Mouse (Mus musculus) heart, embryonic 11.5 days (tissue): ENCODE results near the gene Atp7a. TPM values are rescaled to one million over a fixed set of nuclear protein-coding genes. Genes with fewer than 3 reads are reported as not detected.
A peak's percentile ranks its signal among the peaks of the same experiment; 100 is the strongest.
"Not testable (repeated sequence)": the region's sequence is repeated elsewhere in the genome, so short reads cannot be mapped to it uniquely, and the experiment has no call there.

Experiments
- ATAC-seq: fragments of 200-750 bp; cut with Nextera tagmentation; replicated peaks from 2 replicates; pipeline ENCODE4 v1.8.0; 2017; ENCODE audit warnings: moderate library complexity; ENCODE audit not compliant: insufficient number of reproducible peaks, low FRiP score, low TSS enrichment
- H3K27ac ChIP-seq: fragments of 300-500 bp; sonication (generic); 2 replicates; pipeline ENCODE4 v1.5.1; 2014; ENCODE audit warnings: mild to moderate bottlenecking, low read depth, low read length
- H3K27me3 ChIP-seq: fragments of 300-500 bp; sonication (generic); 2 replicates; pipeline ENCODE4 v1.6.1; 2014; ENCODE audit warnings: mild to moderate bottlenecking, low read length, mixed read lengths; ENCODE audit not compliant: control insufficient read depth, insufficient read depth
- H3K36me3 ChIP-seq: fragments of 300-500 bp; sonication (generic); 2 replicates; pipeline ENCODE4 v1.6.1; 2014; ENCODE audit warnings: mild to moderate bottlenecking, low read length, moderate library complexity, mixed read lengths; ENCODE audit not compliant: control insufficient read depth, insufficient read depth
- H3K4me1 ChIP-seq: fragments of 300-500 bp; sonication (generic); 2 replicates; pipeline ENCODE4 v1.6.1; 2014; ENCODE audit warnings: low read length; ENCODE audit not compliant: control insufficient read depth, insufficient read depth
- H3K4me2 ChIP-seq: fragments of 300-500 bp; sonication (generic); 2 replicates; pipeline ENCODE4 v1.6.1; 2014; ENCODE audit warnings: mild to moderate bottlenecking, moderate library complexity
- H3K4me3 ChIP-seq: fragments of 300-500 bp; sonication (generic); 2 replicates; pipeline ENCODE4 v1.5.1; 2014; ENCODE audit warnings: low read depth, low read length
- H3K9ac ChIP-seq: fragments of 300-500 bp; sonication (generic); 2 replicates; pipeline ENCODE4 v1.6.1; 2014; ENCODE audit warnings: mild to moderate bottlenecking, low read depth, low read length, moderate library complexity
- H3K9me3 ChIP-seq: fragments of 300-500 bp; sonication (generic); replicated peaks from 2 replicates; pipeline ENCODE4 v1.6.1; 2016; ENCODE audit warnings: low read length; ENCODE audit not compliant: control insufficient read depth
- WGBS: fragments of 180-500 bp; shearing (Covaris S2); extraction: QIAGEN DNeasy Blood & Tissue Kit; methylation state at CpG from one replicate; pipeline ENCODE4 v1.1.7; 2014; ENCODE audit not compliant: insufficient replicate concordance; 5-methylcytosine and 5-hydroxymethylcytosine counted together
- polyA plus RNA-seq: library from polyadenylated mRNA; unstranded; fragments of >200 nt; fragmentation: Nextera tagmentation; extraction: Ambion mirVana; gene quantifications from 2 replicates; pipeline ENCODE4 v1.2.1, GENCODE M21; 2014

Gene Atp7a
- polyA plus RNA-seq, 1 experiment from 2014 or later: 18.2 TPM

- Histone ChIP-seq H3K9ac (no peak overlapping the region), H3K9me3 (no peaks in the 10 kb centered on the region), H3K4me2 (peak overlapping the region; percentile 2; the same call in 1 of the 2 replicates), H3K4me1 (peaks cover 7% of the 10 kb centered on the region; the same call in 1 of the 2 replicates), H3K27me3 (no peaks in the 10 kb centered on the region), H3K4me3 (no peak overlapping the region), H3K27ac (no peak overlapping the region), H3K36me3 (no peaks in the 10 kb centered on the region)
- WGBS: 38% methylated on average over 8 of the region's 8 CpGs
- ATAC-seq: no peak
Observed at GRCm38 (mm10) chrX:106043863-106044617, 17.0 kb downstream of the Atp7a start.

- Histone ChIP-seq H3K9ac (no peak overlapping the region), H3K27ac (0 out of 2 replicates have a peak overlapping the region, but pooled peaks have one; percentile 35), H3K4me1 (peaks cover 7% of the 10 kb centered on the region; the same call in 1 of the 2 replicates), H3K36me3 (no peaks in the 10 kb centered on the region), H3K4me2 (no peak overlapping the region), H3K27me3 (no peaks in the 10 kb centered on the region), H3K9me3 (no peaks in the 10 kb centered on the region), H3K4me3 (no peak overlapping the region)
- WGBS: 31% methylated on average over 2 of the region's 2 CpGs
- no peak for ATAC-seq
Observed at GRCm38 (mm10) chrX:106045455-106045854, 18.4 kb downstream of the Atp7a start.

- no peak overlapping the region for H3K4me3 ChIP-seq
- WGBS: 58% methylated on average over 9 of the region's 9 CpGs
- no peak overlapping the region for H3K9ac ChIP-seq
- no peak for ATAC-seq
- peaks cover 7% of the 10 kb centered on the region; the same call in 1 of the 2 replicates for H3K4me1 ChIP-seq
- peak overlapping the region; percentile 35; the same call in 1 of the 2 replicates for H3K27ac ChIP-seq
- H3K4me2 ChIP-seq: peak overlapping the region; percentile 34
- no peaks in the 10 kb centered on the region for H3K36me3 ChIP-seq
- H3K9me3 ChIP-seq: no peaks in the 10 kb centered on the region
- no peaks in the 10 kb centered on the region for H3K27me3 ChIP-seq
Observed at GRCm38 (mm10) chrX:106045928-106046327, 18.9 kb downstream of the Atp7a start.

GRCm38 (mm10) chrX:106048191-106048590 lies 21.1 kb downstream of the Atp7a start:
- no peaks in the 10 kb centered on the region for H3K27me3 ChIP-seq
- H3K9me3 ChIP-seq: no peaks in the 10 kb centered on the region
- no peak overlapping the region for H3K27ac ChIP-seq
- H3K4me1 ChIP-seq: peaks cover 7% of the 10 kb centered on the region; the same call in 1 of the 2 replicates
- ATAC-seq: no peak
- 63% methylated on average over 1 of the region's 1 CpGs for WGBS
- no peak overlapping the region for H3K4me2 ChIP-seq
- no peaks in the 10 kb centered on the region for H3K36me3 ChIP-seq
- no peak overlapping the region for H3K9ac ChIP-seq
- no peak overlapping the region for H3K4me3 ChIP-seq

- WGBS: 87% methylated on average over 2 of the region's 2 CpGs
- not testable (repeated sequence) for H3K4me3 ChIP-seq, ATAC-seq
Observed at GRCm38 (mm10) chrX:106077858-106078257, 50.8 kb downstream of the Atp7a start.

GRCm38 (mm10) chrX:106080811-106081443 lies 53.9 kb downstream of the Atp7a start:
- Histone ChIP-seq H3K27ac (0 out of 2 replicates have a peak overlapping the region, but pooled peaks have one; percentile 3), H3K36me3 (no peaks in the 10 kb centered on the region), H3K27me3 (no peaks in the 10 kb centered on the region), H3K4me1 (no peaks in the 10 kb centered on the region), H3K4me3 (no peak overlapping the region), H3K4me2 (no peak overlapping the region), H3K9me3 (no peaks in the 10 kb centered on the region), H3K9ac (no peak overlapping the region)
- 49% methylated on average over 13 of the region's 13 CpGs for WGBS
- ATAC-seq: no peak

More at GRCm38 (mm10) chrX:106077858-106078257, 50.8 kb downstream of the Atp7a start:
- not testable (repeated sequence) for H3K27ac ChIP-seq, H3K36me3 ChIP-seq, H3K4me1 ChIP-seq, H3K9ac ChIP-seq, H3K27me3 ChIP-seq, H3K4me2 ChIP-seq, H3K9me3 ChIP-seq

GRCm38 (mm10) chrX:106082518-106082917 lies 55.4 kb downstream of the Atp7a start:
- Histone ChIP-seq H3K9ac (no peak overlapping the region), H3K9me3 (no peaks in the 10 kb centered on the region), H3K27me3 (no peaks in the 10 kb centered on the region), H3K4me2 (no peak overlapping the region), H3K4me1 (no peaks in the 10 kb centered on the region), H3K36me3 (no peaks in the 10 kb centered on the region), H3K27ac (no peak overlapping the region), H3K4me3 (no peak overlapping the region)
- ATAC-seq: no peak

- H3K27ac ChIP-seq: no peak overlapping the region
- no peak for ATAC-seq
- no peaks in the 10 kb centered on the region for H3K4me1 ChIP-seq
- H3K27me3 ChIP-seq: no peaks in the 10 kb centered on the region
- 87% methylated on average over 3 of the region's 3 CpGs for WGBS
- H3K36me3 ChIP-seq: no peaks in the 10 kb centered on the region
- no peak overlapping the region for H3K4me2 ChIP-seq
- no peak overlapping the region for H3K4me3 ChIP-seq
- no peak overlapping the region for H3K9ac ChIP-seq
- no peaks in the 10 kb centered on the region for H3K9me3 ChIP-seq
Observed at GRCm38 (mm10) chrX:106085132-106085531, 58.1 kb downstream of the Atp7a start.
